Mouse (Mus musculus): ENCODE measurements around the gene Gm27021.

The Gm27021 gene

GRCm38 (mm10) chr8:120685097-120685496, 17.2 kb upstream of the Gm27021 start:
- DNase-seq = no peak

- DNase-seq = no peak
Measured at GRCm38 (mm10) chr8:120684082-120684481, 16.2 kb upstream of the Gm27021 start.

- peak; percentile 85 to 89 for DNase-seq
Measured at GRCm38 (mm10) chr8:120683602-120684001, 15.7 kb upstream of the Gm27021 start.

GRCm38 (mm10) chr8:120681113-120681512, 13.2 kb upstream of the Gm27021 start:
- no peak for DNase-seq

GRCm38 (mm10) chr8:120680405-120680804, 12.5 kb upstream of the Gm27021 start:
- peak; percentile 64 to 73 for DNase-seq

- DNase-seq = no peak
Measured at GRCm38 (mm10) chr8:120679629-120680387, 11.9 kb upstream of the Gm27021 start.

- peak; percentile 81 to 91 for DNase-seq
Measured at GRCm38 (mm10) chr8:120678447-120678846, 10.6 kb upstream of the Gm27021 start.

- no peak for DNase-seq
Measured at GRCm38 (mm10) chr8:120675718-120676117, 7.8 kb upstream of the Gm27021 start.

- no peak for DNase-seq
Measured at GRCm38 (mm10) chr8:120673298-120673697, 5.4 kb upstream of the Gm27021 start.

- no peak for DNase-seq
Measured at GRCm38 (mm10) chr8:120672626-120673229, 4.8 kb upstream of the Gm27021 start.

GRCm38 (mm10) chr8:120671775-120672174, 3.9 kb upstream of the Gm27021 start:
- DNase-seq = no peak

GRCm38 (mm10) chr8:120668374-120668905, 561 bp upstream of the Gm27021 start, which contains the start of gene Emc8:
Gene Emc8, minus strand, starts transcription at chr8:120668573.
- peak in 1 of 2 experiments; percentile 19 for DNase-seq

- no peak for DNase-seq
Measured at GRCm38 (mm10) chr8:120666807-120667470, 940 bp downstream of the Gm27021 start.

GRCm38 (mm10) chr8:120665726-120666455, 2.0 kb downstream of the Gm27021 start:
- DNase-seq = peak in 1 of 2 experiments; percentile 71

- DNase-seq = no peak
Measured at GRCm38 (mm10) chr8:120664566-120664965, 3.3 kb downstream of the Gm27021 start.

- no peak for DNase-seq
Measured at GRCm38 (mm10) chr8:120657415-120657814, 10.5 kb downstream of the Gm27021 start.

- DNase-seq = no peak
Measured at GRCm38 (mm10) chr8:120656322-120657052, 11.4 kb downstream of the Gm27021 start.

- DNase-seq = no peak
Measured at GRCm38 (mm10) chr8:120647532-120647931, 20.3 kb downstream of the Gm27021 start, which contains the start of gene 1190005I06Rik. Gene 1190005I06Rik, minus strand, starts transcription at chr8:120647632.

GRCm38 (mm10) chr8:120644663-120645062, 23.2 kb downstream of the Gm27021 start:
- DNase-seq = peak; percentile 45 to 70

- no peak for DNase-seq
Measured at GRCm38 (mm10) chr8:120642031-120642662, 25.7 kb downstream of the Gm27021 start.

GRCm38 (mm10) chr8:120641245-120641644, 26.6 kb downstream of the Gm27021 start:
- no peak for DNase-seq

Measured in kidney, postnatal 25 days (tissue).